Mouse (Mus musculus) large intestine, adult 2 months (tissue): ENCODE data around the gene Ssh2. TPM values are rescaled to one million over a fixed set of nuclear protein-coding genes. Genes with fewer than 3 reads are reported as not detected.

Experiments used
- DNase-seq: peaks from one replicate; pipeline ENCODE4 v3.0.0-alpha.2; 2012; ENCODE audit warnings: low read depth, low spot score
- WGBS: fragments of 180-500 bp; shearing (Covaris S2); methylation state at CpG from one replicate; pipeline ENCODE4 v1.1.7; 2018; 5-methylcytosine and 5-hydroxymethylcytosine counted together
- polyA plus RNA-seq: library from polyadenylated mRNA; depleted of rRNA; stranded (reverse); fragments of >200 nt; gene quantifications from 2 replicates; pipeline ENCODE4 v1.2.3, GENCODE M21; 2012; rRNA removed

Ssh2 gene
- 5.8 and 8.8 TPM in 2 replicates for polyA plus RNA-seq

DNA sequence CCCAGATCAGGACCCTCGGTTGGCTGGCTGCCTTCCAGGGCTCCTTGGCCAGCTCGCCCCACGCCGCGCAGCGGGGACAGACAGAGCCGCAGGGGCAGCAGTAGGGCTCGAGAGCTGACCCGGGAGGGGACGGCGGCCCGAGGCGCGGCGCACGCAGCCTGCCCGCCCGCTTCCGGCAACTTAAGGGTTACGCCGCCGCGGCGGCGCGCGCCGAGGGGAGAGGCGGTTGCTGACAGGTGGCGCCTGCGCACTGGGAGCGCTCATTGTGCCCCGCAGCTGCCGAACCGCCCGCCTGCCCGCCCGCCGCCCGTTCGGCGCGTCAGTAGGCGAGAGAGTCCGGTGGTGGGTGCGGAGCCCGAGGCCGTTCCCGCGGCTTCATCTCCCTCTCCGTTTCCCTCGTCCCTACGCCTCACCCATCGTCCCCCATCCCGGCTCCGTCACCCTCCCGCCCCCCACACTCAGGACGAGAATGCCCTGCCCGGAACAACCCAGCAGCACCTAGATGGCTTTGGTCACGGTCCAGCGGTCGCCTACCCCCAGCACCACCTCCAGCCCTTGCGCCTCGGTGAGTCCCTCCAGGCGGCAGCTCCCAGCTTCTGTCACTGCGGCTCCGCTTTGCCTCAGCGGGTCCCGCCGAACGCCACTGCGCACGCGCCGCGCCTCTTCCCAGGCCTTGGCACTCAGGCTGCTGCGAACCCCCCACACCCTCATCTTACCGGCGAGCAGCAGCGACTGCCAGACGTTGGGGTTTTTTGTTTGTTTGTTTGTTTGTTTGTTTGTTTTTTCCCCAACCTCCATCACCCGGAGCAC is at the start of gene Ssh2:
Gene Ssh2 (plus strand): TSS at position 337 of the 810 bp plus-strand sequence.
- WGBS = under 1% methylated on average over 79 of the region's 82 CpGs
- no peak for DNase-seq

DNA sequence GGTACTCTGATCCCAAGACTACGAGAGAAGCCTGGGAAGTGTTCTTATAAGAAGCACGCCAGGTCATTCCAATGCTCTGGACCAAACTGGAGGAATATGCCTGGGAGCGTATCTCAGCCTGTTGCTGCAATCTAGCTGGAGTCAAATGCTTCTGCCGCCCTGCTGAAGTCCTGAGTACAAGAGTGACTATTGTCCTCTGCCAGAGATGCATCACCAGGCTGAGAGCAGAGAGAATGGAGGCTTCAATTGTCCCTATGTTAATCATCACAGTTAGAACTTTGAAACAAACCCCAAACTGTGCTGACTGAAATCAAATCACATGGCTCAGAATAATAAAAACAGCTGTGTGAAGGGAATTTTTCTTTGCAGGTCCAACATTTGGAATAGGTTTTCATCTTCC is 42.4 kb upstream of the Ssh2 start:
- DNase-seq = no peak
- 82% methylated on average over 4 of the region's 4 CpGs for WGBS

DNA sequence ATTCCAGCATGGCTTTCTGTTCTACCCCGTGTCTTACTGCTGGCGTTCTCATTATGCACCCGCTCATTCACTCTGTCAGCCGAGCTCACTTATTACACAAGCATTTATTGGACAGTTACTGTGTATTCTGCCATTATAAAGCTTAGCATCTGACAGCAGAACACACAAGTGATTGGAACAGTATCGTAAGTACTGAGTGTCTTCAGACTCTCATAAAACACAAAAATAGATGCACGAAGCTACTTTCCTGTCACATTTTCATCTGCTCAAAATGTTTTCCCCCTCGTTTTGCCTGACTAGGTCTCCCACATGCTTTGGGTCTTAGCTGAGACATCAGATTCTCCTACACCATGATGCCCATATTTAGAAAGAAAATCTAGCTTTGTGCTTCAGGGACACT is 41.6 kb upstream of the Ssh2 start:
- 59% methylated on average over 7 of the region's 7 CpGs for WGBS
- DNase-seq = no peak

DNA sequence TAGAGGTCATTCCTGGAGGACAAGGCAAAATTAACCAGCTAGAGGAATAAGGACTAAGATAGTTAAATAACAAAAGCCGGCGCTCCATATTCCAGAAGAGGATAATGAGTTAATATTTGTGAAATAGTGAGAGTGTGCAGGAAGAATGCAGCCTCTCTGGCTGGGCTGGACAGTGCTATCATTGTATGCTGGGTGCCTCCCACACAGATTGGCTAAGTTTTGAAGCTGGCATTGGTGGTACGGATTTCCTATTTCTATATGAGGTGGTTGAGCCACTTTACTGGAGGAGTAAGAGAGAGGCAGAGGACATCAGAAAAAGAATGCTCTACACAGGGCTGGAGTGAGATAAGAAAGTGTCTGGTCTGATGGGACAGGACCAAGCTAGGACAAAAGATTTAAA is 36.3 kb upstream of the Ssh2 start:
- no peak for DNase-seq
- 87% methylated on average over 3 of the region's 3 CpGs for WGBS

DNA sequence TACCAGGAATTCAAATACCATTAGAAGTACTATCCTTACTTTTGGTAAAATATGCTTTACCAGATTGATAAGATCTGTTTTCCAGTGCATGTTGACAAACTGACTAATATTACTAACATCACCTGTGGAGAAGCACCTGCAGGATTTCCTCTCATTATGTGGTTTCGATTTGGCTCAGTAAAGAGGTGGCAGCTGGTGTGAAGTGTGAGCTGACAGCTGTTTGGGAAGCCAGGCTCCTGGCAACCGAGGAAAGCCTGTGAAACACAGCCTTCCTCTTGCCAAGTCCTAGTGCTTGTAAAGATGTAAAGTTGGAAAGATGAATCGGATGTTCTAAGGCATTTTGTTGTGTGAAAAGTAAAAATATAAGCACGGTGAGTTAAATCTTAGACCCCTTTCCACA is 35.2 kb upstream of the Ssh2 start:
- WGBS = 7% methylated on average over 4 of the region's 4 CpGs
- DNase-seq = no peak

DNA sequence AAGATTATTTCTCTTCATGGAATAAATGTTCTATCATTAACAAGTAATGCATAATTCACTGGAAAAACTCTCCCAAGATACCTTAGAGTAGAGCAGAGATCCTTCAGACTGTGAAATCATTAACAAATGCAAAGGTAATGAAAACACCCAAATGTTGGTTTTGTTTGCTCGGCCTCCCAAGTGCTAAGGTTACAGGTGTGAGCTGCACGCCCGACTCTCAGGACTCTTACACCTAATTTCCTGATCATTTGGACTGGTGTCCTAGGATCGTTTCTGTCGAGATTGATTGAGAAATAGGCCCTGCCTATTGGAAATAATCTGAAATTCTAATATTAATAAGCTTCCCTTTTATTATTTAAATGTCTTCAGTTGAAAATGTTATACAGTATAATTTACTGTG is 34.6 kb upstream of the Ssh2 start:
- DNase-seq = no peak
- WGBS = 27% methylated on average over 5 of the region's 5 CpGs

DNA sequence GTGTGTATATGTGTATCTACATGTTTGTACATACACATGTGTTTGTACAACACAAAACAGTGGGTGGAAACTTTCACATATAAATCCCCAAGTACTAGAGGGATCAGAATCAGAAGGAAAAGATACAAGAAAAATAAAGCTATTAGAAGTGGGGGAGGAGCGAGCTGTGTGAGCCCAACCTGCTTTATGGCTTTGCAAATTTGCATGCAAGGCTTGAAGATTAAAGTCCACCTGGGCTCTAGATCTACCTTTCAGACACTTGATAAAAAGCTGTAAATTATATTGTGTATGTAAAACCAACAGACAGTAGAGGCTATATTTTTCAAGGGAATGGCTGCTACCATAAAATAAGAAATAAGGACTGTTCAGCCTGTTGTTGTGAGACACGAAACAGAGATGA is 34.0 kb upstream of the Ssh2 start:
- 30% methylated on average over 2 of the region's 2 CpGs for WGBS
- peak; percentile 85 for DNase-seq

DNA sequence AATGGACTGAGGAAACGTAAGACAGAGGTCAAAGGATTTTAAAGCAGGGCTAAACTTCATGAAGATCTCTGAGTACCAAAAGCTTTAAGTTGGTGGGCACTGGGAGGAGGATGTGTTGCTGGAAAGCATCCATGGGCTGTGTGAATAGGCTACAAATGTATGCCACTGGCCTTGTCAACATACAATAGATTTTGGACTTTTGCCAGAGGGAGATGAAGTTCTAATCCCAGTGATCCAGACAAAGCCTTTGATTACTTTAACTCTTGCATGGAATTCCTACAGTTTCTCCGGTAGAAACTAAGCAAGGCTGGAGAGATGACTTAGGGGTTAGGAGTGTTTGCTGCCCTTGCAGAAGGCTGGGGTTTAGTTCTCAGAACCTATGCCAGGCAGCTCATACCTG is 33.5 kb upstream of the Ssh2 start:
- 13% methylated on average over 2 of the region's 2 CpGs for WGBS
- DNase-seq = no peak

DNA sequence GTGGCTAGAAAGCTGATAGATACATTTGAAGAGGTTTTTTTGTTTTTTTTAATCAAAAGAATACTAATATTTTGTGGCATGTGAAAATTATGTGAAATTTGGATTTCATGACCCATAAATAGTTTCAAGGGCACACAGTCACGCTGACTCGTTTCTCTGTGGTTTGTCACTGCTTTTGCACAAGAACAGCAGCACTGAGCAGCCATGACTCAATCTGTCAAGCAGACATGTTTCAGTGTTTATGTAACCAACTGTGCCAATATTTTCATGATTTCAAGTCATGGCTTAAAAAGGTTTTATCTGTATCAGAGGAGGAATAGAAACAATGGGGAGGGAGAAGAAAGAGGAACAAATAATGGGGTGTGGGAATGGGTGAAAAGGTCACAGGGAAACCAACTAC is 31.2 kb upstream of the Ssh2 start:
- 64% methylated on average over 2 of the region's 2 CpGs for WGBS
- no peak for DNase-seq

DNA sequence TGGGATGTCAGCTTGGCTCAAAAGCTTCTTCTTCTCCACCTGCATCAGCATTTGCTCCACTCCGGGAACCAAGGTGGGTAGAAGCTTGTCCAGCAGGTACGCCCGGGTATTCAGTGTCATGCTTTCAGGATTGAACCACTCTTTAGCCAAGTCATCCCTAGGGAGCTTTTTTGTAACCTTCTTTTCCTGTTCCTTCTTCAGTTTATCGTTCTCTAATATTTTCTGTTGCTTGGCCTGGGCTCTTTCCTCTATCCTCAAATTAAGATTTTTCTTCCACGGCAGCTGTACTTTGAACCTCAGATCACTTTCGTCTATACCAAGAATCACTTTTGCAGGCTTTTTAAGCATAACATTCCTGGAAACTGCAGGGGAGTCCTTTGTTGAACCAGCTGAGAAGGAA is 27.2 kb upstream of the Ssh2 start, which contains the start of gene Efcab5:
Gene Efcab5 (minus strand): TSS at position 101 of the 400 bp plus-strand sequence.
- 28% methylated on average over 6 of the region's 6 CpGs for WGBS
- no peak for DNase-seq

DNA sequence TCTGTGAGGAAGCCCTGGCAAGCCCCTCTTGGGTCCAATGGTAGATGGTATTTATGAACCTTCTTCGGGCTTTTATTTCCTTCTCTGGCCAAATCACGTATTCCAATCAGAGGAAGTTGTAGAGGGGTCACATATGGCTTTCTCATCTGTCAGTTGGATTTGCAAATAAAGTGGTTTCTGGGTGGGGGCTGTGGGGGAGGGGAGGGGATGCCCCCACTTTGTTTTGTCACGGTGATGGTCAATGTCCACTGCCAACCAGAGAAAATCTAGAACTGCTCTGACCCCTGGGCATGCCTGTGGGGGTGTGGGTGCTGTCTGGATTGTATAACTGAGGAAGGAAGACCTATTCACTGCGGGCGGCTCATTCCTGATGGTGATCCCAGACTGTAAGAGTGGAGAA is 22.7 kb upstream of the Ssh2 start:
- WGBS = 33% methylated on average over 5 of the region's 5 CpGs
- no peak for DNase-seq

DNA sequence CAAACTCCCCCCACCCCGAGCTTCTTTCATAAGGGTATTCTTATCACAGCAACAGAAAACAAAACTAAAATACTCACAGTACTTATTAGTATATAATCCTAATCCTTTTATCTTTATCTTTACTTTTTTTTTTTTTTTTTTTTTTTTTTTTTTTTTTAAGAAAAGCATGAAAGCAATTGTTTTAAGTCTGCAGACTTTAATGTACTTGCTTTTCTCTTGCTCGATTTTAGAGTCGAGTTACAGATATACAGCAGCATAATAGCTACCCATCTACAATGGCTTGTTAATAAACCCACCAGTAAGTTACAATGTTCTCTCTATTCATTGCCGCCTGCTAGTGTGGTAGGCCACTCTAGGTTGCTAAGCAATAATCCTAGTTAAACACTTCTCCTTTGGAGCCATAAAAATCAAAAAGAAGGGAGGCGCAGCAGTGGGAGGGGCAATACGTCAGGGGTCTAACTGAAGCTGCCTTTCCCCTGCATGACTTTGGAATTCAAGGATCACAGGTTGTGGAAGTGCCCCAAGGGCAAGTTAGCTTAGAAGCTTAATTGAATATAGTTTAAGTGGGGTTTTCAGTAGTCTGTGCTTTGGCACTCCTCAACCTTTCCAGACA is 22.0 kb upstream of the Ssh2 start:
- no peak for DNase-seq
- 20% methylated on average over 6 of the region's 6 CpGs for WGBS

DNA sequence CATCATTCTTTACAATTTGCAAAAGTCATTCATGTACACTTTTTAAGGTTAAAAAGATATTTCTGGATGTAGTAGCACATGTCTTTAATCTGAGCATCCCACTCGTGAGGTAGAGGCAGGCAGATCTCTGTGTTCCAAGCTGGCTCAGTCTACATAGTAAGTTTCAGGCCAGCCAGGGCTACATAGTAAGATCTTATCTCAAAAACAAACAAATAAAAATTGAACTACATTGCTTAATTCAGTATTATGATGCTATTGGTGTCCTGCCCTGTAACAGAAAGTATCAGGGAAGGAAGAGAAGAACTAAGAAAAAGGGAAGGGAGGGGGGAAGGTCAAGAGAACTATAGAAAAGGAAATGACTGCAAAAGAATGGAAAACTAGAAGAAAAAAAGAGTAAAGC is 21.3 kb upstream of the Ssh2 start:
- WGBS = 22% methylated on average over 1 of the region's 1 CpGs

DNA sequence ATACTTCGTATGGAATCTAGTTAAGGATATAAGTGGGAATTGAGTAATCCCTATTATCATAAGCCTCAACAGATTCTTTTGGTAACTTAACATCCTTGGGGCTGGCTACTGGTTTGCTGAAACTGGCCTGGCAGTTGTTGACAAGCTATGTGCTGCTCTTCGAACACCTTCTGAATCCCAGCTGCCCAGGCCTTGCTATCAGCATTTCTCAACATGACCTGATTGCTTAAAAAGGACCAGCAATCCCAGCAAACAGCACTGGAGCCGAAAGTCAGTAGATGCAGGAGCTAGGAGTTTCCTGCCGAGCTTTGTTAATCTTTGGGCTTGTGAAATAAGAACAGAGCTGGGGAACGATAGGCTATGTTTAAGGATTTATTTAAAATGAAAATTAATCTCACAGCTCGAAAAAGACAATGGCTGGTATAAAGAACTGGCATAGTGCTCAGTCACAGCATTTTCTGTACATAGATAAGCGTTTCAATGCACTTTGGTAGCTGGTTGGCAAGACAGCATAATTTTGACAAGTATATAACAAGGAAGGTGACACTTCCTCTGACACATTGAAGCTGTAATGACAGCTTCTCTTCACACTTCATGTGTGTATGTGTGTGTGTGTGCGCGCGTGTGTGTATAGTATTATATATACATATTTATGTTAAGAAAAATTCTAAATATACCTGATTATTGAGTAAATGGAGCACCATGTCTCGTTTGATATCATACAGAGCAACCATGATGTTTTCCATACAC is 20.6 kb upstream of the Ssh2 start:
- 45% methylated on average over 11 of the region's 11 CpGs for WGBS
- no peak for DNase-seq

More for the DNA sequence above, 21.3 kb upstream of the Ssh2 start:
- DNase-seq = no peak

DNA sequence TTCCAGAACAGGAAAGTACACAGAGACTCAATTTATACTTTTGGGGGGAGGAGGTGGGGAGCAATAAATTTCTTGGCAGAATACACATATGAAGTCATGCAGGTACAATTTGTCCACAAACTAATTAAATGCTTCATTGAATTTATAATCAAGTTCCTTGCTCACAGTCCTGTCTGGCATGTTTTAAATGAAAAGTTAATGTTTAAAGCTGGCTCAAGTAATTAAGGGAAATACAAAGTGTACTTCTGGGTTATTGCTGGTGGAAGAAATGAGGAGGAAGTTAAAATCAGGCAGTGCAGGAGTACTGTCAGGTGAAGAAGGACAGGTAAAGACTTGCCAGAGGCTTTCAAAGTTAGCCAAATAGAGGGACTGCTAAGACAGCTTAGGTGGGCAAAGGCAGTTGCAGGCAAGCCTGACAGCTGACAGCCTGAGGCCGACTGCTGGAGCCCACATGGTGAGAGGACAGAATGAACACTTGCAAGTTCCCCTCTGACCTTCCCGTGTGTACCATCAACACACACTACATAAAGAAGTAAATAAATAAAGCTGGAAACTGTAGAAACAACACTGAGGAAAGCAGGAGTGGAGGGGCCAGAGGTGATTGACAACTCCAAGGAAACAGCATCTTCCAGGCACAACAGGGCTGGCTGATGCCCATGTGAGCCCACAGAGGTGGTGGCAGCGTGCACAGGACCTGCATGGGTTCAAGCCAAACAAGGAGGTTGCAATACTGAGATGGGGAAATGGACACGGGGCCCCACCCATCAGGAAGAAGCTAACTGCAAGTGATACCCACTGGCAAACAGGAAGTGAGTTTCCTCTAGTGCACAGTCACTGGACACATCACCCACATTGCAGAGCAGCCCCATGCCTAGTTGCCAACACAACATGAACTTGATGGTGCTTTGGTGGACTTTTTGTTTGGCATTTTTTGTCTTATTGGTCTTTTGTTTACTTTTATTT is 19.6 kb upstream of the Ssh2 start:
- no peak for DNase-seq
- WGBS = 14% methylated on average over 4 of the region's 4 CpGs

DNA sequence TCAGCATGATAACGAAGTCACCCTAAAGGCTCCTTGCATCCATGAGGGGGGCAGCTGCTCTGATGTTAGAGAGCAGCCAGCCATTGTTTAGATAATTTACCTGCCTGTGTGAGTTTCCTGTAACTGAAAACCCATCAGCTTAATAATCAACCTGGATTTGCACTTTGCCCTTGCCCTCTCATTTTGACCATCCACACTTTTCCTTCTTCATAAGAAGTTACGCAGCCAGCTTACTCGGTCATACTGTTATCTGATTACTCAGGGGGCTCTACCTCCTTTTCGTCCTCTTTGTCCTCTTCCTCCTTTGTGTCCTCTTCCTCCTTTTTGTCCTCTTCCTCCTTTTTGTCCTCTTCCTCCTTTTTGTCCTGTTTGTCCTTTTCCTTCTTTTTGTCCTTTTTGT is 16.5 kb upstream of the Ssh2 start:
- DNase-seq = no peak
- WGBS = 17% methylated on average over 4 of the region's 4 CpGs

DNA sequence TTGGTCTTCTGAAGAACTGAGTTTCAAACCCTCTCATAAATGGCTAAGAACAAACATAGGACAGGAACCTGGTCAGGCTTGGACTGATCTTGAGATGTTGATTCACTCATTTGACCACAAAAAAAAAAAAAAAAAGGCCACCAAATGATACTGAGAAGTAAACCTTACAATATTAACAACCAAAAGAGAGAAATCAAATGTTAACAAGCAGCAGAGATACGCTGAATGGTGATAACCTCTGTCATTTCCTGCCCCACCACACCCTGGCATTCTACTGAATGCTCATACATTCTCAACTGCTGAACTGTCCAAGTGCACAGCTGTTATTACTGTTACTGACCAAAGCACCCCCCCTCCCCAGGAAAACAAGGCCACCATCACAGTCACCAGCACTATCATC is 15.4 kb upstream of the Ssh2 start:
- WGBS = 36% methylated on average over 1 of the region's 1 CpGs
- no peak for DNase-seq

DNA sequence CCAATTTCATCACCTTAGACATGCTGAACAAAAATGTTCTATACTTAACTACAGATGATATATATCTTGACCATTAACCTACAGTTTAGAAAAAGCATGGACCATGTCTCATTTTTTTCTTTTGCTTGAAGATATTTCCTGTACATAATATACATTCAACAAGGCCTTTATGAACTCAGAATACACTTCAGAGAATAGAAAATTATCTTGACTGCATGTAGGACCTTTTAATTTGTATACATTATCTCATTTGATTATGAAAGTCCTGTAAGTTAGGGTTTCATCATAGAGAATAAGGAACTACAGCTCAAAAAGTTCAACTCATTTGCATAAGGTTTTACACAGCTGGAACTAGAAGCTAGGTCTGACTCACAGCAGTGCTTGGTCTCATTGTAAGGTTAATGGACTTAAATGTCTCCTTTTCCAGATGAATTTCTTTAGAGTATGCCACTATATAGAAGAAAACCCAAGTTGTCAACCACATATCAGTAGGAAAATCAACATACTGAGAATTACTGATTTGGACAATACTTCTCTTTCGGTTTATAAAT is 1.9 kb upstream of the Ssh2 start:
- 40% methylated on average over 1 of the region's 1 CpGs for WGBS
- DNase-seq = no peak

DNA sequence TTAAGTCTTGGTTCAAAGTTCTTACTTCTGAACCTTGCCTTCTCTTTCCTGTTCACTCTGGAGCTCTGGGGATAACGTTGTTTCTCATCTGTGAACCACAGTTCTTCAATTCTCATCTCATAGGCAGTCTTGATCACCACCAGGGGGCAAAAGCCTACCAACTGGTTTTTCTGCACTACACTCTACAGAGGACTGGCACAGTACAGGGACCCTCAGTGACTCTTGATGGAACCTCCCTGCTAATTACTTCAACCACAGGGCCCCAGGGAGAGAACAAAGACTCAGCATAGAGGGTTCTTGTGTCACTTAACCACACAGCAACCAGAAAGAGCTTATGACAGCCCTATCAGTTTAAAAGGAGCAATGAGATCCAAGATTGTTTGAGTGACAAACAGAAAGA is 1.3 kb upstream of the Ssh2 start:
- DNase-seq = no peak
- 0% methylated on average over 1 of the region's 1 CpGs for WGBS
